Mouse (Mus musculus): Measurements from ENCODE around the gene Wdhd1. TPM values are rescaled to one million over a fixed set of nuclear protein-coding genes. Genes with fewer than 3 reads are reported as not detected.
A peak's percentile ranks its signal among the peaks of the same experiment; 100 is the strongest.

Wdhd1 gene
- polyA plus RNA-seq, 1 experiment from 2014 or later: 29.5 TPM

DNA sequence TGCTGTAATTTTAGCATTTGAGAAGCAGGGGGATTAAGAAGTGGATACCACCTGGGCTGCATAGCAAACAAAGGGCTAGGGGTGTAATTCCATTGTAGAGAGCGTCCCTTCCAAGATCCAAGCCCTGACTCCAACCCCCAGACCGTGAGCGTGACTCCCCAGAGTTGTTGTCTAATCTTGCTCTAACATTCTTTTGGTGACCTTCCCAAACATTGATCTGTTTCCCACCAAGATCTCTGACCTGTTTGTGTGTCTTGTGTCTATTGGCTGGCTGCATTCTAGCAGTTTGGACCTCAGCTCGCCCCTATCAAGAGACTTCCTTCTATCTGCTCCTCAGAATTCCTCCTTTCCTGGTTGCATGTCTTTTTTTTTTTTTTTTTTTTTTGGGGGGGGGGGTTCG lies 10.4 kb upstream of the Wdhd1 start:
- H3K36me3 ChIP-seq (ENCODE audit: control insufficient read depth, insufficient read depth): peaks cover 15% of the 10 kb centered on the region
- 73% methylated on average over 5 of the region's 5 CpGs for WGBS (ENCODE audit: insufficient replicate concordance)

DNA sequence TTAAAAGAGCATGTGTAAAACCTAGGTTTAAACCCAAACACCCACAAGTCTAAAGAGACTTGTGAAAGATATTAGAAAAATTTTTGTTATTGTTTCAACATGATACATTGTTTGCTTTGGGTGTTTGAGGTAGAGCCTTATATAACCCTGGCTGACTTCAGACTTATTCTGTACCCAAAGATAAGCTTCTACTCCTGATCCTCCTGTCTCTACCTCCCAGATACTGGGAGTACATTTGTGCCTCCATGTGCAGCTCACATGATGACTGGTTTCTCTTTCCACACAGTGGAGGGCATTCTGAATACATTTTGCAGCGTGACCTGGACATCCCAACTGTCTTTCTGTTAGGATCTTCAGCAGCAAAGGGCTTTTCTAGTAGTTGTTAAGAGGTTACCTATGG lies 9.6 kb upstream of the Wdhd1 start:
- Histone ChIP-seq H3K4me3 (ENCODE audit: low read depth, low read length) (no peak overlapping the region), H3K27ac (ENCODE audit: low read length) (no peak overlapping the region), H3K9me3 (replicated peaks; ENCODE audit: control insufficient read depth, low read length) (no peaks in the 10 kb centered on the region), H3K36me3 (ENCODE audit: control insufficient read depth, insufficient read depth) (peaks cover 15% of the 10 kb centered on the region), H3K4me2 (ENCODE audit: low read depth, low read length) (no peak overlapping the region), H3K9ac (ENCODE audit: low read depth, low read length) (no peak overlapping the region), H3K27me3 (ENCODE audit: control insufficient read depth, insufficient read depth, low read depth, low read length) (no peaks in the 10 kb centered on the region), H3K4me1 (ENCODE audit: control insufficient read depth, low read depth, low read length) (peaks cover 7% of the 10 kb centered on the region)
- 55% methylated on average over 1 of the region's 1 CpGs for WGBS (ENCODE audit: insufficient replicate concordance)
- ATAC-seq (ENCODE audit: low read depth): no peak; the same call in 1 of the 2 replicates

More for the DNA sequence above, 10.4 kb upstream of the Wdhd1 start:
- H3K27me3 ChIP-seq (ENCODE audit: control insufficient read depth, insufficient read depth, low read depth, low read length): no peaks in the 10 kb centered on the region
- no peak overlapping the region for H3K4me2 ChIP-seq (ENCODE audit: low read depth, low read length)
- H3K9ac ChIP-seq (ENCODE audit: low read depth, low read length): no peak overlapping the region
- ATAC-seq (ENCODE audit: low read depth): no peak
- H3K27ac ChIP-seq (ENCODE audit: low read length): no peak overlapping the region
- H3K4me1 ChIP-seq (ENCODE audit: control insufficient read depth, low read depth, low read length): peaks cover 7% of the 10 kb centered on the region
- H3K9me3 ChIP-seq (replicated peaks; ENCODE audit: control insufficient read depth, low read length): no peaks in the 10 kb centered on the region
- no peak overlapping the region for H3K4me3 ChIP-seq (ENCODE audit: low read depth, low read length)

DNA sequence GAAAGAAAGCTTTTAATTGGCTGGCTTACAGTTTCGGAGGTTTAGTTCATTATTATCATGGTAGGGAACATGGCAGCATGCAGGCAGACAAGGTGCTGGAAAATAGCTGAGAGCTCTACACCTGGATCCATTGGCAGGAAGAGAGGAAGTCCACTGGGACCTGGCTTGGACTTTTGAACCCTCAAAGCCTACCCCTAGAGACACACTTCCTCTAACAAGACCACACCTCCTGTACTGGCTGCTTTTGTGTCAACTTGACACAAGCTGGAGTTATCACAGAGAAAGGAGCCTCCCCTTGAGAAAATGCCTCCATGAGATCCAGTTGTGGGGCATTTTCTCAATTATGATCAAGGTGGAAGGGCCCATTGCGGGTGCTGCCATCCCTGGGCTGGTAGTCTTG lies 8.6 kb upstream of the Wdhd1 start:
- Histone ChIP-seq H3K9me3 (replicated peaks; ENCODE audit: control insufficient read depth, low read length) (no peaks in the 10 kb centered on the region), H3K27me3 (ENCODE audit: control insufficient read depth, insufficient read depth, low read depth, low read length) (no peaks in the 10 kb centered on the region), H3K27ac (ENCODE audit: low read length) (peak overlapping the region; percentile 42), H3K4me3 (ENCODE audit: low read depth, low read length) (no peak overlapping the region), H3K36me3 (ENCODE audit: control insufficient read depth, insufficient read depth) (peaks cover 10% of the 10 kb centered on the region), H3K4me2 (ENCODE audit: low read depth, low read length) (no peak overlapping the region), H3K9ac (ENCODE audit: low read depth, low read length) (no peak overlapping the region), H3K4me1 (ENCODE audit: control insufficient read depth, low read depth, low read length) (peaks cover 7% of the 10 kb centered on the region)
- no peak for ATAC-seq (ENCODE audit: low read depth)
- 89% methylated on average over 2 of the region's 2 CpGs for WGBS (ENCODE audit: insufficient replicate concordance)

DNA sequence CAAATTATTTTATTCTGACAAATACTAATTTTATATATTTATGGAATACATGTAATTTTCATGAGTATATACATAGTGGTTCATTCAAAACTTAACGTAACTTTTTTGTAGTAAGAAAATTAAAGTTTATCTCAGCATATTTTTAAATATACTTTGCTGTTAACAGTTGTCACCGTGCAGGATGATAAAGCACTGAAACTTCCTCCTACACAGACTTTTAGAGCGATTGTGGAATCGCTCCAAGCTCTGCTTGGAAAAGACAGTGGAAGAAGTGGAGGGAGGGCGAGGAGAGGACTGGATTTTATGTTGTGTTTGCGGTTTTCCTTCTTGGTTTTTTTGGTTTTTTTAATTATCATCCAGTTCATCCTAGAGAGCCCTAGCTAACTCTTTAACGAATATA lies 6.9 kb upstream of the Wdhd1 start:
- Histone ChIP-seq H3K4me1 (ENCODE audit: control insufficient read depth, low read depth, low read length) (peaks cover 7% of the 10 kb centered on the region), H3K27me3 (ENCODE audit: control insufficient read depth, insufficient read depth, low read depth, low read length) (no peaks in the 10 kb centered on the region), H3K27ac (ENCODE audit: low read length) (no peak overlapping the region), H3K4me3 (ENCODE audit: low read depth, low read length) (no peak overlapping the region), H3K4me2 (ENCODE audit: low read depth, low read length) (no peak overlapping the region), H3K9ac (ENCODE audit: low read depth, low read length) (no peak overlapping the region), H3K9me3 (replicated peaks; ENCODE audit: control insufficient read depth, low read length) (no peaks in the 10 kb centered on the region), H3K36me3 (ENCODE audit: control insufficient read depth, insufficient read depth) (no peaks in the 10 kb centered on the region; the same call in 1 of the 2 replicates)
- no peak for ATAC-seq (ENCODE audit: low read depth)
- 53% methylated on average over 7 of the region's 7 CpGs for WGBS (ENCODE audit: insufficient replicate concordance)

DNA sequence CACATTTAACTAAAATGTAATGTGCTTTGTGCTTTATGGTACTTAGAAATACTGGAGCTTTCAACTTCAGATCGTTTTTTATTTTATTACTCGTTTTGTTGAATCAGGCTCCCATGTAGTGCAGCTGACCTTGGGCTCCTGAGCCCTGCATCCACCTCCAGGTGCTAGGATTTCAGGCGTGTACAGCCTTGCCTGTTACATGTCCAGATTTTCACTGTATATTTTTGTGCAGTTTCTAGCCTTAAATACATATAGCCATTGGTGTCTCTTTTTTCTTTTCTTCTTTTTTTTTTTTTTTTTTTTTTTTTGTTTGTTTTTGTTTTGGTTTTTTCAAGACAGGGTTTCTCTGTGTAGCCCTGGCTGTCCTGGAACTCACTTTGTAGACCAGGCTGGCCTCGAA lies 4.9 kb upstream of the Wdhd1 start:
- H3K9me3 ChIP-seq (replicated peaks; ENCODE audit: control insufficient read depth, low read length): no peaks in the 10 kb centered on the region
- no peak overlapping the region for H3K27ac ChIP-seq (ENCODE audit: low read length)
- no peak overlapping the region for H3K4me3 ChIP-seq (ENCODE audit: low read depth, low read length)
- H3K9ac ChIP-seq (ENCODE audit: low read depth, low read length): no peak overlapping the region
- H3K27me3 ChIP-seq (ENCODE audit: control insufficient read depth, insufficient read depth, low read depth, low read length): no peaks in the 10 kb centered on the region
- H3K36me3 ChIP-seq (ENCODE audit: control insufficient read depth, insufficient read depth): no peaks in the 10 kb centered on the region; the same call in 1 of the 2 replicates
- no peak overlapping the region for H3K4me2 ChIP-seq (ENCODE audit: low read depth, low read length)
- ATAC-seq (ENCODE audit: low read depth): no peak
- WGBS (ENCODE audit: insufficient replicate concordance): 79% methylated on average over 4 of the region's 4 CpGs
- H3K4me1 ChIP-seq (ENCODE audit: control insufficient read depth, low read depth, low read length): peaks cover 7% of the 10 kb centered on the region

DNA sequence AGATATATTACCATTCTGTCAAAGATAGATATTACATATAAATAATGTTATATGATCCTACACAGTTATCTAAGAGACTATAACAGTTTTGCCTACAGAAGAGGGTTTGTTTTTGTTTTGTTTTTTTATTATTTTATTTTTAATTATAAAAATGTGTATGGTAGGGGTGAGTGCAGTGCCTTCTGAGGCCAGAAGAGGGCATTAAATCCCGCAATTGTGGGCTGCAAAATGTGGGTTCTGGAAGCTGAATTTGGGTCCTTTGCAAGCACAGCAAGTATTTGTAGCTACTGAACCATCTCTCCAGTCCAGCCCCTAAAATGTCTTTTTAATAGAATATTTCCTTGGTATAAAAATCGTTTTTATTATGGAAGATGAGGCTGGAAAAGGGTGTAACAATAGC lies 2.4 kb upstream of the Wdhd1 start:
- 71% methylated on average over 2 of the region's 2 CpGs for WGBS (ENCODE audit: insufficient replicate concordance)
- peaks cover 11% of the 10 kb centered on the region for H3K4me1 ChIP-seq (ENCODE audit: control insufficient read depth, low read depth, low read length)
- no peak overlapping the region for H3K9ac ChIP-seq (ENCODE audit: low read depth, low read length)
- no peaks in the 10 kb centered on the region for H3K27me3 ChIP-seq (ENCODE audit: control insufficient read depth, insufficient read depth, low read depth, low read length)
- ATAC-seq (ENCODE audit: low read depth): no peak
- H3K4me3 ChIP-seq (ENCODE audit: low read depth, low read length): no peak overlapping the region
- H3K4me2 ChIP-seq (ENCODE audit: low read depth, low read length): no peak overlapping the region
- peaks cover 3% of the 10 kb centered on the region; the same call in 1 of the 2 replicates for H3K36me3 ChIP-seq (ENCODE audit: control insufficient read depth, insufficient read depth)
- no peaks in the 10 kb centered on the region for H3K9me3 ChIP-seq (replicated peaks; ENCODE audit: control insufficient read depth, low read length)
- no peak overlapping the region for H3K27ac ChIP-seq (ENCODE audit: low read length)

DNA sequence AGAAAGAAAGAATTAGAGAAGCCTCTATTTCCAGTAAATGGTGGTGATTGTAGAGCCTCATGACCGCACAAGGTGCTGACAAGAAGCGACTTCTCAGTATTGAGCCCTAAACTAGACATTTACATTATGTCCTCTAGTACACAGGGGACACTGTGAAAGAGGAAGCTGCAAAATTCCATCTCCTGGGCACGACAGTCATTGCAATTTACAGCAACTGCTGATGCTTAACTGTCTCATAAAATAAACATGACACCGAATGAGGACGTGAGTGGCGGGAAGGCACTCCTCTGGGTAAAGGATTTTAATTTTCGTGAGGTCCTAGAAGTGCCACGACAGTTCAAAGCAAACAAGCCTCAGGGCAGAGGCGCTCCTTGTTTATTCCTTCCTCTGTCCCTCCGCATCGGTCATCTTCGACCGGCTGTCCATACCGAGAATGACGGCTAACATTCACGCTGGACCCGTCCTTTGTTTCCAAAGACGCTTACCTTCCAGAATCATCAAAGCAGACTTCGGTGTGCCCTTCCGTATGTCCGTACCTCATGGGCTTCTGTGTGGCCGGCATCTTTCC lies 537 bp downstream of the Wdhd1 start:
- Histone ChIP-seq H3K27ac (ENCODE audit: low read length) (peak overlapping the region; percentile 96), H3K36me3 (ENCODE audit: control insufficient read depth, insufficient read depth) (peaks cover 22% of the 10 kb centered on the region), H3K9ac (ENCODE audit: low read depth, low read length) (peak overlapping the region; percentile 89), H3K4me2 (ENCODE audit: low read depth, low read length) (peak overlapping the region; percentile 83), H3K4me1 (ENCODE audit: control insufficient read depth, low read depth, low read length) (peaks cover 11% of the 10 kb centered on the region), H3K4me3 (ENCODE audit: low read depth, low read length) (peak overlapping the region; percentile 98), H3K9me3 (replicated peaks; ENCODE audit: control insufficient read depth, low read length) (no peaks in the 10 kb centered on the region), H3K27me3 (ENCODE audit: control insufficient read depth, insufficient read depth, low read depth, low read length) (no peaks in the 10 kb centered on the region)
- 0% methylated on average over 22 of the region's 22 CpGs for WGBS (ENCODE audit: insufficient replicate concordance)
- ATAC-seq (ENCODE audit: low read depth): no peak

DNA sequence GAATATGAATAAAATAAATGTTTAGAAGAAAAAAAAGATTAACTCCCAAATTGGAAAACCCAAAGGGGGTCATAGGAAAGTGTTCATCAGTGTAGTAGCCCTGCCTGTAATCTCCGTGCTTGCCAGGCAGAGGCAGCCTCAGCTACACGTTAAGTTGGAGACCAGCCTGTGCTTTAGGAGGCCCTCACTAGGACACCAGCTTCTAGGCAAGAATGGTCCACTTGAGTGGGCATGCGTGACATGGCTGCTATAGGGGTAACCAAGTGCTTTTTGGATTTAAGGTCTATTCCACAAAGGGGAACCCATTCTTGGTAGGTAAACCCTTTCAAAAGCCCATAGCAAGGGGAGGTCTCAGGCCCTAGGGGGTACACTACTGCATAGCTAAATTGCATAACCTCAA lies 1.2 kb downstream of the Wdhd1 start:
- peak overlapping the region; percentile 98 for H3K4me3 ChIP-seq (ENCODE audit: low read depth, low read length)
- 9% methylated on average over 3 of the region's 3 CpGs for WGBS (ENCODE audit: insufficient replicate concordance)
- peaks cover 11% of the 10 kb centered on the region for H3K4me1 ChIP-seq (ENCODE audit: control insufficient read depth, low read depth, low read length)
- H3K36me3 ChIP-seq (ENCODE audit: control insufficient read depth, insufficient read depth): peaks cover 29% of the 10 kb centered on the region
- no peaks in the 10 kb centered on the region for H3K9me3 ChIP-seq (replicated peaks; ENCODE audit: control insufficient read depth, low read length)
- no peak for ATAC-seq (ENCODE audit: low read depth)
- H3K27me3 ChIP-seq (ENCODE audit: control insufficient read depth, insufficient read depth, low read depth, low read length): no peaks in the 10 kb centered on the region
- H3K4me2 ChIP-seq (ENCODE audit: low read depth, low read length): peak overlapping the region; percentile 83
- H3K9ac ChIP-seq (ENCODE audit: low read depth, low read length): peak overlapping the region; percentile 89
- peak overlapping the region; percentile 96 for H3K27ac ChIP-seq (ENCODE audit: low read length)

DNA sequence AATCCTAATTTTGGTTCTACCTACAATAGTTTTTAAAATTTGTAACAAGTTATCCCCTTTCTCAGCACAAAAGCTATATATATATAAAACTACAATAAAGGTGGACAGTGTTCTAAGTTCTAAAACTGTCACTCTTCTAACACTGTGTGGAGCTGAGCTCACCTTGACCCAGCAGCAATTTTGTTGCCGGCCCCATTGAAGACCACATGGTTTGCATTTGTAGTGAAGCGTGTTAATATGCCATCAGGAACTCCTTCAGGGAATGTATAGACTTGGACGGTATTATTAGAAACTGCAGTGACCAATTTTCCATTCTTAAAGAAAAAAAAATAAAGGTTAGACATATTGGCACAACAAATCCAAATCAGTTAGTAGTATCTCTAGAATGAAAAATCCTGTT lies 2.9 kb downstream of the Wdhd1 start:
- no peaks in the 10 kb centered on the region for H3K9me3 ChIP-seq (replicated peaks; ENCODE audit: control insufficient read depth, low read length)
- H3K36me3 ChIP-seq (ENCODE audit: control insufficient read depth, insufficient read depth): peaks cover 44% of the 10 kb centered on the region
- H3K9ac ChIP-seq (ENCODE audit: low read depth, low read length): no peak overlapping the region
- H3K4me3 ChIP-seq (ENCODE audit: low read depth, low read length): no peak overlapping the region
- H3K4me1 ChIP-seq (ENCODE audit: control insufficient read depth, low read depth, low read length): peaks cover 11% of the 10 kb centered on the region
- WGBS (ENCODE audit: insufficient replicate concordance): 89% methylated on average over 3 of the region's 3 CpGs
- ATAC-seq (ENCODE audit: low read depth): no peak
- H3K4me2 ChIP-seq (ENCODE audit: low read depth, low read length): no peak overlapping the region
- H3K27me3 ChIP-seq (ENCODE audit: control insufficient read depth, insufficient read depth, low read depth, low read length): no peaks in the 10 kb centered on the region
- H3K27ac ChIP-seq (ENCODE audit: low read length): no peak overlapping the region
